Comparison of ENCODE assay signal across 16 mouse cellular contexts in genomic region chr3:53576320-53577116, GRCm38 (mm10).
"Had no signal": no experiment of that assay in that cellular context is flagged by ENCODE, and none has a peak within 500 bp of the region (broad histone marks: within the 10 kb centered on the region; RNA-seq: fewer than 3 reads in every experiment).

No protein-coding gene starts in this region.

- H3K4me3 ChIP-seq: layer of hippocampus, adult 2 months; limb, embryonic 12.5 days; liver, embryonic 13.5 days; lung, embryonic 15.5 days; megakaryocyte, embryonic 14.5 days; midbrain, embryonic 12.5 days; stomach, embryonic 15.5 days had no signal

- DNase-seq: kidney, postnatal 36 days; liver; liver, embryonic 13.5 days; liver, postnatal 0 days; lung, postnatal 14 days; right cerebral cortex, postnatal 14 days; thymus, adult 2 months; thymus, postnatal 25 days had no signal

- H3K27ac ChIP-seq: layer of hippocampus, adult 2 months; limb, embryonic 12.5 days; liver, embryonic 13.5 days; lung, embryonic 15.5 days; macrophage; midbrain, embryonic 12.5 days; stomach, embryonic 15.5 days had no signal

- H3K4me2 ChIP-seq: limb, embryonic 12.5 days; liver, embryonic 13.5 days; lung, embryonic 15.5 days; midbrain, embryonic 12.5 days; stomach, embryonic 15.5 days had no signal

- H3K9ac ChIP-seq: limb, embryonic 12.5 days; liver, embryonic 13.5 days; liver, postnatal 0 days; lung, embryonic 15.5 days; midbrain, embryonic 12.5 days; stomach, embryonic 15.5 days had no signal

- ATAC-seq: liver, postnatal 0 days; midbrain, embryonic 16.5 days had no signal

- H3K4me1 ChIP-seq: limb, embryonic 12.5 days; liver, embryonic 13.5 days; midbrain, embryonic 12.5 days had no signal

- H3K9me3 ChIP-seq: limb, embryonic 12.5 days; liver, embryonic 13.5 days; lung, embryonic 15.5 days; megakaryocyte, embryonic 14.5 days; midbrain, embryonic 12.5 days; stomach, embryonic 15.5 days had no signal

- H3K36me3 ChIP-seq: limb, embryonic 12.5 days; liver, embryonic 13.5 days; lung, embryonic 15.5 days; midbrain, embryonic 12.5 days; stomach, embryonic 15.5 days had no signal

- H3K27me3 ChIP-seq: limb, embryonic 12.5 days; liver, embryonic 13.5 days; lung, embryonic 15.5 days; megakaryocyte, embryonic 14.5 days; midbrain, embryonic 12.5 days; stomach, embryonic 15.5 days had no signal
